Mouse (Mus musculus): ENCODE data around the gene Igf2bp3. TPM values are rescaled to one million over a fixed set of nuclear protein-coding genes. Genes with fewer than 3 reads are reported as not detected.

Igf2bp3 gene
- total and polyA plus RNA-seq, 2 experiments from 2014 or later = 12.3 to 12.8 TPM

- no peak overlapping the region for H3K9ac ChIP-seq
- TF ChIP-seq CTCF (IDR thresholded peaks at IDR 0.05; ENCODE audit: low read depth) = no peak
- 69% methylated on average over 5 of the region's 5 CpGs for WGBS
- H3K4me2 ChIP-seq (ENCODE audit: low read depth) = no peak overlapping the region
- DNase-seq (no peak), ATAC-seq (peak; percentile 86)
- no peak overlapping the region for H3K4me3 ChIP-seq (ENCODE audit: low read depth, low read length)
- no peaks in the 10 kb centered on the region for H3K27me3 ChIP-seq (ENCODE audit: insufficient read depth, low read length)
- no peak overlapping the region for H3K27ac ChIP-seq (ENCODE audit: low read depth, low read length)
- peaks cover 11% of the 10 kb centered on the region for H3K4me1 ChIP-seq (ENCODE audit: insufficient read depth)
- no peaks in the 10 kb centered on the region for H3K9me3 ChIP-seq (ENCODE audit: low read length)
- H3K36me3 ChIP-seq (ENCODE audit: insufficient read depth) = 0 out of 2 replicates have a peak, but pooled peaks cover 3% of the 10 kb centered on the region
Measured at GRCm38 (mm10) chr6:49208935-49209334, 5.8 kb downstream of the Igf2bp3 start.

- Histone ChIP-seq H3K9me3 (ENCODE audit: low read length) (no peaks in the 10 kb centered on the region), H3K27ac (ENCODE audit: low read depth, low read length) (no peak overlapping the region), H3K27me3 (ENCODE audit: insufficient read depth, low read length) (no peaks in the 10 kb centered on the region), H3K4me1 (ENCODE audit: insufficient read depth) (peaks cover 9% of the 10 kb centered on the region), H3K9ac (no peak overlapping the region), H3K4me2 (ENCODE audit: low read depth) (no peak overlapping the region), H3K4me3 (ENCODE audit: low read depth, low read length) (no peak overlapping the region), H3K36me3 (ENCODE audit: insufficient read depth) (0 out of 2 replicates have a peak, but pooled peaks cover 3% of the 10 kb centered on the region)
- 70% methylated on average over 8 of the region's 8 CpGs for WGBS
- DNase-seq (no peak), ATAC-seq (peak; percentile 29; the same call in 1 of the 2 replicates)
- peak; percentile 61 for TF ChIP-seq CTCF (IDR thresholded peaks at IDR 0.05; ENCODE audit: low read depth)
Measured at GRCm38 (mm10) chr6:49208297-49208930, 6.3 kb downstream of the Igf2bp3 start.

DNA sequence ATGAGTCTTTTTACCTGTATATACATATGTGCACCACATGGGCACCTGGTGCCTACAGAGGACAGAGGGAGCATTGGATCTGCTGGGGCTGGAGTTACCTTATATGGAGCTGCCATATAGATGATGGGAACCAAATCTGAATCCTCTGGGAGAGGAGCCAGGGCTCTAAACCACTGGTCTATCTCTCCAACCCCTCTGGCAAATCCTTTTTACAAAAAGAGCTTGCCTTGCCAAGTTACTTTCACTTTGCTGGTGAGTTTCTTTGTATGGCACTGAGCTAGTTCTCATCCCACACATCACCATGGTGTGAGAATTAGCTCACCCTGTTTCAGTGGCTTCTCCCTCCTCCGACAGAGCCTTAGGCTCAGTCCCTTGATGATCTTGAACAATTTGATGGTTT is 8.3 kb downstream of the Igf2bp3 start:
- no peak overlapping the region for H3K4me3 ChIP-seq (ENCODE audit: low read depth, low read length)
- no peaks in the 10 kb centered on the region for H3K9me3 ChIP-seq (ENCODE audit: low read length)
- H3K9ac ChIP-seq = no peak overlapping the region
- H3K4me2 ChIP-seq (ENCODE audit: low read depth) = no peak overlapping the region
- ATAC-seq (no peak), DNase-seq (no peak)
- 54% methylated on average over 1 of the region's 1 CpGs for WGBS
- no peaks in the 10 kb centered on the region for H3K27me3 ChIP-seq (ENCODE audit: insufficient read depth, low read length)
- H3K36me3 ChIP-seq (ENCODE audit: insufficient read depth) = 0 out of 2 replicates have a peak, but pooled peaks cover 3% of the 10 kb centered on the region
- no peaks in the 10 kb centered on the region for H3K4me1 ChIP-seq (ENCODE audit: insufficient read depth)
- no peak overlapping the region for H3K27ac ChIP-seq (ENCODE audit: low read depth, low read length)
- TF ChIP-seq CTCF (IDR thresholded peaks at IDR 0.05; ENCODE audit: low read depth) = no peak

GRCm38 (mm10) chr6:49195188-49195587 is 19.6 kb downstream of the Igf2bp3 start:
- ATAC-seq (peak; percentile 42; the same call in 1 of the 2 replicates), DNase-seq (no peak)
- Histone ChIP-seq H3K27ac (ENCODE audit: low read depth, low read length) (no peak overlapping the region), H3K4me3 (ENCODE audit: low read depth, low read length) (no peak overlapping the region), H3K9me3 (ENCODE audit: low read length) (no peaks in the 10 kb centered on the region), H3K9ac (no peak overlapping the region), H3K4me2 (ENCODE audit: low read depth) (no peak overlapping the region), H3K27me3 (ENCODE audit: insufficient read depth, low read length) (no peaks in the 10 kb centered on the region), H3K36me3 (ENCODE audit: insufficient read depth) (no peaks in the 10 kb centered on the region), H3K4me1 (ENCODE audit: insufficient read depth) (no peaks in the 10 kb centered on the region)
- 91% methylated on average over 10 of the region's 10 CpGs for WGBS
- no peak for TF ChIP-seq CTCF (IDR thresholded peaks at IDR 0.05; ENCODE audit: low read depth)

GRCm38 (mm10) chr6:49194536-49194935 is 20.2 kb downstream of the Igf2bp3 start:
- no peaks in the 10 kb centered on the region for H3K9me3 ChIP-seq (ENCODE audit: low read length)
- no peak for TF ChIP-seq CTCF (IDR thresholded peaks at IDR 0.05; ENCODE audit: low read depth)
- 96% methylated on average over 4 of the region's 4 CpGs for WGBS
- H3K4me1 ChIP-seq (ENCODE audit: insufficient read depth) = no peaks in the 10 kb centered on the region
- no peaks in the 10 kb centered on the region for H3K36me3 ChIP-seq (ENCODE audit: insufficient read depth)
- H3K9ac ChIP-seq = no peak overlapping the region
- DNase-seq (no peak), ATAC-seq (no peak)
- no peak overlapping the region for H3K4me3 ChIP-seq (ENCODE audit: low read depth, low read length)
- H3K27ac ChIP-seq (ENCODE audit: low read depth, low read length) = no peak overlapping the region
- H3K27me3 ChIP-seq (ENCODE audit: insufficient read depth, low read length) = no peaks in the 10 kb centered on the region
- no peak overlapping the region for H3K4me2 ChIP-seq (ENCODE audit: low read depth)

GRCm38 (mm10) chr6:49189363-49189762 is 25.4 kb downstream of the Igf2bp3 start:
- H3K36me3 ChIP-seq (ENCODE audit: insufficient read depth) = no peaks in the 10 kb centered on the region
- no peaks in the 10 kb centered on the region for H3K9me3 ChIP-seq (ENCODE audit: low read length)
- peak; percentile 22; the same call in 1 of the 2 replicates for TF ChIP-seq CTCF (IDR thresholded peaks at IDR 0.05; ENCODE audit: low read depth)
- H3K27me3 ChIP-seq (ENCODE audit: insufficient read depth, low read length) = no peaks in the 10 kb centered on the region
- H3K27ac ChIP-seq (ENCODE audit: low read depth, low read length) = no peak overlapping the region
- no peak overlapping the region for H3K4me2 ChIP-seq (ENCODE audit: low read depth)
- no peaks in the 10 kb centered on the region for H3K4me1 ChIP-seq (ENCODE audit: insufficient read depth)
- H3K4me3 ChIP-seq (ENCODE audit: low read depth, low read length) = no peak overlapping the region
- ATAC-seq (no peak), DNase-seq (no peak)
- H3K9ac ChIP-seq = no peak overlapping the region

DNA sequence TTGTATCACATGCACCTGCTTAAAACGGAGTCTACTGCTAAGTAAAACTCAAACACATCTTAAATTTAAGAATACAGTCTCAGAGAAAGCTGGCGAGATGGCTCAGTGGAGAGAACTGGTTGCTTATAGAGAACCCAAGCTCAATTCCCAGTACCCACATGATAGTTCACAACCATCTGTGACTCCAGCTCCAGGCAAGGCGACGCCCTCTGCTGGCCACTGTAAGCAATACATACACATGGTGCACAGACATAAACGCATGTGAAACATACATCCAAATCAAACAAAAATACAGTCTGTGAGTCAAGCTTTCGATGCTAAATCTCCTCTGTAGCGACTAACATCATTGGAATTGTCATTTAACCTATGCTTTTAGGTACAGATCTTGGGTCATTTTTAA is 27.5 kb downstream of the Igf2bp3 start:
- WGBS = 91% methylated on average over 7 of the region's 7 CpGs

More for the DNA sequence above, 27.5 kb downstream of the Igf2bp3 start:
- no peaks in the 10 kb centered on the region for H3K4me1 ChIP-seq (ENCODE audit: insufficient read depth)
- peak; percentile 31; the same call in 1 of the 2 replicates for TF ChIP-seq CTCF (IDR thresholded peaks at IDR 0.05; ENCODE audit: low read depth)
- no peak overlapping the region for H3K4me3 ChIP-seq (ENCODE audit: low read depth, low read length)
- H3K4me2 ChIP-seq (ENCODE audit: low read depth) = no peak overlapping the region
- ATAC-seq (no peak), DNase-seq (no peak)
- no peaks in the 10 kb centered on the region for H3K36me3 ChIP-seq (ENCODE audit: insufficient read depth)
- no peak overlapping the region for H3K27ac ChIP-seq (ENCODE audit: low read depth, low read length)
- H3K27me3 ChIP-seq (ENCODE audit: insufficient read depth, low read length) = no peaks in the 10 kb centered on the region
- H3K9me3 ChIP-seq (ENCODE audit: low read length) = no peaks in the 10 kb centered on the region
- no peak overlapping the region for H3K9ac ChIP-seq

Data from forebrain, postnatal 0 days (tissue).